Mouse (Mus musculus) cerebellum, adult (tissue): ENCODE data around the gene Macf1.
A peak's percentile ranks its signal among the peaks of the same experiment; 100 is the strongest.
"Not testable (repeated sequence)": the region's sequence is repeated elsewhere in the genome, so short reads cannot be mapped to it uniquely, and the experiment has no call there.

ENCODE experiments used
- ATAC-seq: cut with Nextera tagmentation; 2 replicates; pipeline ENCODE4 v1.9.2; 2017; ENCODE audit warnings: mild to moderate bottlenecking, moderate library complexity, mixed read lengths; ENCODE audit not compliant: insufficient number of reproducible peaks, low FRiP score, low TSS enrichment

The Macf1 gene

DNA sequence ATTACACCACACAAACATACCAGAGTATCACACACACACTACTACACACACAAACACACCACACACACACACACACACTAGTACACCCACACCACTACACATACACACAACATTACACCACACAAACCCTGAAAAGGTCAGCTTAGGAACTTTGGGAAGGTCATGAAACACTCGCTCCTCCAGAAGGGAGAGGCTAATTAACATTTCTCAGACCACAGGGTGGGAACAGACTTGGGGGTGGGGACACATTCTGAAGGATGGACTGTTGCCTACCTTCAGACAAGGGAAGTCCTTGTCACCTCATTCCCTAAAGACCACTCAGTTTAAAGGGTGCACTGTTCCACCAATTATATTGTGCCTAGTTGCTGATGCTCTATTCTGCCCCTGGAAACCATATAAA is 352.2 kb downstream of the Macf1 start:
- not testable (repeated sequence) for ATAC-seq

DNA sequence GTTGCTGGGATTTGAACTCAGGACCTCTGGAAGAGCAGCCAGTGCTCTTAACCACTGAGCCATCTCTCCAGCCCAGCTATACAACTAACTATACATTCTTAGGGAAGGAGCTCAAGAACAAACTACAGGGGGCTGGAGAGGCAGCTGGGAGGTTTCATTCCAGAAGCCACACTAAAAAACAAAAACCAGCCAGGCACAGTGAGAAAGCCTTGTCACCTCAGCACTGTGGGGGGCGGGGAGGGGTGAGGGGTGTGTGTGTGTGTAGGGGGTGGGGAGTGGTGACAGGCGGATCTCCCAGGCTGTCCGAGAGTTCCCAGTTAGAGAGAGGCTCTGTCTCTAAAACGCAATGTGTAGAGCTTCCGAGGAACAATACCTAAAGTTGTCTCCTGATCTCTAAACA is 352.8 kb downstream of the Macf1 start:
- no peak for ATAC-seq

DNA sequence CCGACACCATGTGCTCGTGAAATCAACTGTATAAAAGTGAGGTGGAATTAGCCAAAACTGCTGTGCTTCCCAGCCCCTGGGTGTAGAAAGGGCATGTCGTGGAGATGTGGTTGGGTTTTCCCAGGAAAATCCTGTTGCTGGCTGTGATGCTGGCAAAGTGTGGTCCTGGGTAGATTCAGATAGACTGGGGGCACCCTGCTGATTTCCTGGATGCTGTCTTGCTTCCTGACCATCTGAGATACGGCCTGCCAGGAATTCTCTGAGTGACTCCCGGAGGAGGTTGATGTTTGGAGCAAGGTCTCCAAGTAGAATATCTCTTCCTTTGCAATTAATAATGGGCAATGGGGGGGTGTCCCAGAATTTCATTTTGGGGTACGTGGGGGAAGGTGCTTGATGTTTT is 355.2 kb downstream of the Macf1 start:
- 0 out of 2 replicates have a peak, but pooled peaks have one; percentile 26 for ATAC-seq

- no peak for ATAC-seq
Observed at GRCm38 (mm10) chr4:123327630-123328029, 356.5 kb downstream of the Macf1 start.

GRCm38 (mm10) chr4:123326087-123326486 is 358.1 kb downstream of the Macf1 start:
- no peak for ATAC-seq

DNA sequence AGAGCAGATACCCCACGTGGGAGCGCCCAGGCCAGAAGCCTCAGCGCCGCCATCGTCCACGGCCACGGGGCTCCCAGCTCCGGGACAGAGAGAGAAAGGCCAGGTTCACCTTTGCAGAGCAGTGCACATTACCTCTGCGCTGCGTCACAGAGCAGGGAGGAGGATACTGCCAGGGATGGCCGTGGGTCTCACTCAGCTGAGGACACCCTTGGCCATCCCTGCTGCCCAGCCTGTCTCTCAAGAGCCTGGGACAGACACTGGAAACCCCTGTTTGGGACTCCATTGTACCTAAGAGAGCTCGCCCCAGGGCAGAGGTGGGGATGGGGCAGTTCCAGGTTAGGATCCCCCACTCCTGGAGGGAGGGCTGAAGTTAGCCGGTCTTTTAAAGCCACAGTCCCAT is 360.6 kb downstream of the Macf1 start, which contains the start of gene Oxct2a:
Gene Oxct2a, minus strand, starts transcription at position 101 of the 400 bp plus-strand sequence.
- ATAC-seq: no peak

DNA sequence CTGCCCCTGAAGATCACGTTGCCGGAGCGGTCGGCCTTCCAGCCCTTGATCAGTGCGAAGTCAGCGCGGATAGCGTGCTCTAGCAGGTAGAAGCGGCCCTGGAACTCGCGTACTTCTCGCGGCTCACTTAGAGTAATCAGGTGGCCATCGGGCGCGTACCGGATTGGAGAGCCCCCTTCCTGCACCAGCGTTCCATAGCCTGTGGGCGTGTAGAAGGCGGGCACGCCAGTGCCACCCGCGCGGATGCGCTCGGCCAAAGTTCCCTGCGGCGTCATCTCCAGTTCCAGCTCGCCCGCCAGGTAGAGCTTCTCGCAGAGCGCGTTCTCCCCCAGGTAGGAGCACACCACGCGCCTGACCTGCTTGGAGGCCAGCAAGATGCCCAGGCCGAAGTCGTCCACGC is 361.2 kb downstream of the Macf1 start:
- not testable (repeated sequence) for ATAC-seq

DNA sequence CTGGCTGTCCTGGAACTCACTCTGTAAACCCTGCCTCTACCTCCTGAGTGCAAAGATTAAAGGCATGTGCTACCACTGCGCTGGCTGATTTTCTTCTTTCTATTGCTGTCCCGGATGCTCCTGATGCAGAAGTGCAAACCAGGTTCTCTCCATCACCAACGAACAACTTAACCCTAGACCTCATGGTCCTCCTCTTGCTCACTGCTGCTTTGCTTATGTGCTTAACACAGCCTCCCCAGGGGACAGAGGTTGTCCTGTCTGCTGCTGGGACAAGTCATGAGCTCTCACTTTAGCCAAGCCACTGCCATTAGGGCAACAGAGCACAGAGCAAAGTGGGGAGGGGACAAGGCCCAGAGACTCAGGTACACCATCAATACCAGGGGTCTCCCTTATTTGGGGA is 369.7 kb downstream of the Macf1 start:
- ATAC-seq: no peak

- no peak for ATAC-seq
Observed at GRCm38 (mm10) chr4:123313010-123313409, 371.1 kb downstream of the Macf1 start.

DNA sequence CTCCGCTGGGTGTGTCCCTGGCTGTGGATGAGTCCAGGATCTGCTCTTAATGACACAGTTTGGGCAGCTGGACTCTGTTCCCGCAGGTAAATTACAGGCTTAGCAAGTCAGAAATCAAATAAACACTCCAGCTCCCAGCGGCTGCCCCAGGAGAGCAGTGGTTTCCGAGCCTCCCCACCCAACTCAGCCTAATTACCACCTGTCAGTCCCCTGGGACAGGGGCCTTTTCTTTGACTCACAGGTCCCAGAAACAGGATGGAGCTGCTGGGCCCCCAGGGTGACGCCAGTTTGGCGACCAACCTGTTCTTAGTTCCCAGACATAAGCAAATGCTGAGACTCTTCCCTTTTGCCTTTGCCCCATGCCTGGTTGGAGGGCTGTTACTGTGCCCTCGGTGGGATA is 372.3 kb downstream of the Macf1 start:
- no peak for ATAC-seq

DNA sequence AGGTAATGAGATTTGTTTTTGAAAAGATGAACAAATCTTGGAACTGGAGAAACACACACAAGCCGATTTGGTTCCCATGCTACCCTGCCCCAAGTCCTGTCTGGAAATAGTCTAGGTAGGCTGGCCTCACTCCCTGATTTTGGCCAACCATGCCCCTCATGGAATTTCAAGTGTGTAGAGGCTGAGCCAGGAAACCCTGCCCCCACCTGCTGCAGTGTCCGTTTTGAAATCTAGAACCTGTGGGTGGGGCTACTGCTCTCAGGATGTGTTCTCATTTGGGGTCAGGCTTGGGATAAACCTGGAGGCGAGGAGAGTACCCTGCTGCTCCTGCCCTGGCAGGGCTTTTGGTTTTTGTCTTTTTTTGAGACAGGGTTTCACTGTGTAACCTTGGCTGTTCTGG is 375.9 kb downstream of the Macf1 start:
- ATAC-seq: no peak

DNA sequence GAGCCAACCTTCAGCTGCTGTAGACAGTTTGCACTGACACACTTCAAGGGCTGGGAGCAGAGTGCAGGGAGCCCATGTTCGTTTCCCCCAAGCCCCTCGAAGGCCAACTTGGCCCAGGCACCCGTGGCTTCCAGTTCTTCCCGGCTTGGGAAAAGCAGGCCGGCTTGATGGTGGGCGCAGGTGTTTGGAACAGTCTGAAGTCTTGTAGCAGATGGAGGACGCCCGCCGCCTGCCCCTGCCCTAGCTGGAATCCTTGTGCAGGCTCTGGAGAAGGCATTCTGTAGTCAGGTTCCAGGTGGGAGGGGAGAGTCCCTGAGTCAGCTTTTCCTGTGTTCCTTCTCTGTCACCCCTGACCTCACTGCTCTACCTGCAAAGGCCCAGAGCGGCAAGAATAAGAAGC is 377.2 kb downstream of the Macf1 start:
- no peak for ATAC-seq

DNA sequence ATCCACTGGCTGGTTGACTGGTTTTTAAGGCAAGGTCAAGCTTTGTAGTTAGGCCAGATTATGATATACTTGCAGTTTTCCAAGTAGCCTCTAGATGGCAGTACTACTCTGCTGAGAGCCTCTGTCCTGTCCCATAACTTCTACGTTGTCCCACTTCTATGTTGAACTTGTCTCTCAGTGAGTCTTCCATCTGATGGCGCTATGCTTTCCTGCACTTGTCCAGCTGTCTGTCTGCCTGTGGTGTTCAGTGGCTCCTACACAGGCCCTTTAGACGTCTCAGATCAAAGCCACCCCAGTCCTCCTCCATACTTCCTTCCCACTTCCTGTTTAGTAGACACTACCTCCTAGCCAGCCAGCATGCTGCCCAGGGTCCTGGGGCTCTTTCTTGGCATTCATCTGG is 378.4 kb downstream of the Macf1 start:
- ATAC-seq: no peak
